Mouse (Mus musculus) thymus, postnatal 0 days (tissue): ENCODE measurements around the gene Atg14. TPM values are rescaled to one million over a fixed set of nuclear protein-coding genes. Genes with fewer than 3 reads are reported as not detected.
"Not testable (repeated sequence)": the region's sequence is repeated elsewhere in the genome, so short reads cannot be mapped to it uniquely, and the experiment has no call there.

Experiments used
- DNase-seq: peaks from one replicate; pipeline ENCODE4 v3.0.0-alpha.2; 2015; ENCODE audit warnings: low spot score
- polyA plus RNA-seq: library from polyadenylated mRNA; unstranded; fragments of >200 nt; fragmentation: Nextera tagmentation; extraction: Ambion mirVana; gene quantifications from 2 replicates; pipeline ENCODE4 v1.2.1, GENCODE M21; 2015

Atg14 gene
- polyA plus RNA-seq, result 9.8 and 10.3 TPM in 2 replicates

- not testable (repeated sequence) for DNase-seq
These were observed at the start of gene Atg14 for GRCm38 (mm10) chr14:47570549-47570948. Atg14 (minus strand) TSS chr14:47570649.

- no peak for DNase-seq
These were observed 48.4 kb upstream of the Atg14 start for GRCm38 (mm10) chr14:47618891-47619290.

GRCm38 (mm10) chr14:47613254-47613653 is 42.8 kb upstream of the Atg14 start:
- DNase-seq, result no peak

GRCm38 (mm10) chr14:47597942-47598388 is 27.5 kb upstream of the Atg14 start:
- DNase-seq, result peak; percentile 87

- no peak for DNase-seq
These were observed 24.1 kb upstream of the Atg14 start for GRCm38 (mm10) chr14:47594426-47595103.

GRCm38 (mm10) chr14:47590391-47590975 is 20.0 kb upstream of the Atg14 start:
- DNase-seq, result no peak

GRCm38 (mm10) chr14:47589444-47589843 is 19.0 kb upstream of the Atg14 start:
- DNase-seq, result no peak

GRCm38 (mm10) chr14:47584346-47584745 is 13.9 kb upstream of the Atg14 start:
- DNase-seq, result no peak

- no peak for DNase-seq
These were observed 11.2 kb upstream of the Atg14 start for GRCm38 (mm10) chr14:47581681-47582080.

GRCm38 (mm10) chr14:47581280-47581679 is 10.8 kb upstream of the Atg14 start:
- DNase-seq, result no peak

GRCm38 (mm10) chr14:47578086-47578485 is 7.6 kb upstream of the Atg14 start:
- no peak for DNase-seq

- DNase-seq, result no peak
These were observed 6.2 kb upstream of the Atg14 start for GRCm38 (mm10) chr14:47576687-47577086.

- DNase-seq, result no peak
These were observed 4.3 kb upstream of the Atg14 start for GRCm38 (mm10) chr14:47574721-47575120.

GRCm38 (mm10) chr14:47572707-47573106 is 2.3 kb upstream of the Atg14 start:
- no peak for DNase-seq

GRCm38 (mm10) chr14:47567962-47568652 is 2.3 kb downstream of the Atg14 start:
- DNase-seq, result peak; percentile 77

- no peak for DNase-seq
These were observed 7.3 kb downstream of the Atg14 start for GRCm38 (mm10) chr14:47563106-47563505.

GRCm38 (mm10) chr14:47562530-47562929 is 7.9 kb downstream of the Atg14 start:
- DNase-seq, result no peak

- no peak for DNase-seq
These were observed 9.7 kb downstream of the Atg14 start for GRCm38 (mm10) chr14:47560714-47561113.

- DNase-seq, result no peak
These were observed 15.2 kb downstream of the Atg14 start for GRCm38 (mm10) chr14:47555225-47555624.

- DNase-seq, result no peak
These were observed 16.2 kb downstream of the Atg14 start for GRCm38 (mm10) chr14:47554236-47554635.

GRCm38 (mm10) chr14:47553380-47553779 is 17.1 kb downstream of the Atg14 start:
- no peak for DNase-seq

GRCm38 (mm10) chr14:47551668-47552067 is 18.8 kb downstream of the Atg14 start:
- DNase-seq, result no peak
